Mouse (Mus musculus) gastrocnemius, postnatal 14 days (tissue): ENCODE measurements around the gene Rarres2. TPM values are rescaled to one million over a fixed set of nuclear protein-coding genes. Genes with fewer than 3 reads are reported as not detected.

Source experiments
- DNase-seq: peaks from one replicate; pipeline ENCODE4 v3.0.0; 2021; ENCODE audit warnings: mixed read lengths
- intact Hi-C: fragments of 180-260 bp; cut with DNase I; formaldehyde crosslinking; loops from one replicate; pipeline ENCODE4 v1.15.1; 2025; ENCODE audit warnings: low total_unique reads
- long read RNA-seq, 2 experiments: library from polyadenylated mRNA; stranded (forward); transcript quantifications; one replicate each; pipeline ENCODE4 v2.0.0; 2021
- total RNA-seq, 2 experiments: library from RNA; stranded (reverse); gene quantifications; 2 replicates each; pipeline ENCODE4 v1.2.3; 2021

Gene Rarres2
- total RNA-seq, result 10 to 100 TPM; 22.2 to 35.7 TPM
- long read RNA-seq, experiment 1, transcript Rarres2-204 (6 exons, 795 nt), result major isoform, 8 of 16 reads
- long read RNA-seq, experiment 1, partial matches to known transcripts, result 3 of 16 reads
- long read RNA-seq, experiment 1, other reads (novel, unspliced or antisense), result 0 of 16 reads
- long read RNA-seq, experiment 2, transcript Rarres2-204 (6 exons, 795 nt), result major isoform, 7 of 14 reads
- long read RNA-seq, experiment 2, partial matches to known transcripts, result 0 of 14 reads
- long read RNA-seq, experiment 2, other reads (novel, unspliced or antisense), result 0 of 14 reads

- intact Hi-C loops, result no loop called here
- peak; percentile 54 for DNase-seq
Measured at GRCm38 (mm10) chr6:48572572-48573061, at the start of gene Rarres2. Rarres2 (minus strand) TSS chr6:48572789.

GRCm38 (mm10) chr6:48620031-48620430 is 47.4 kb upstream of the Rarres2 start:
- intact Hi-C loops, result no loop called here
- DNase-seq, result no peak

- DNase-seq, result no peak
- intact Hi-C loops, result no loop called here
Measured at GRCm38 (mm10) chr6:48614756-48615155, 42.2 kb upstream of the Rarres2 start.

GRCm38 (mm10) chr6:48613464-48613863 is 40.9 kb upstream of the Rarres2 start:
- DNase-seq, result no peak
- intact Hi-C loops, result no loop called here

GRCm38 (mm10) chr6:48610657-48611056 is 38.1 kb upstream of the Rarres2 start:
- intact Hi-C loops, result loop anchor here (2.0 kb wide), 1 partner anchor 30 kb away; no protein-coding TSS in a partner anchor

GRCm38 (mm10) chr6:48609512-48609911 is 36.9 kb upstream of the Rarres2 start:
- DNase-seq, result no peak
- intact Hi-C loops, result no loop called here

More at GRCm38 (mm10) chr6:48610657-48611056, 38.1 kb upstream of the Rarres2 start:
- DNase-seq, result no peak

- DNase-seq, result no peak
- intact Hi-C loops, result no loop called here
Measured at GRCm38 (mm10) chr6:48608124-48608523, 35.5 kb upstream of the Rarres2 start.

GRCm38 (mm10) chr6:48602080-48602741 is 29.6 kb upstream of the Rarres2 start:
- intact Hi-C loops, result no loop called here
- DNase-seq, result peak; percentile 27

GRCm38 (mm10) chr6:48601271-48602079 is 28.9 kb upstream of the Rarres2 start, which contains the start of gene Zfp775:
Zfp775 (plus strand) TSS chr6:48602063.
- DNase-seq, result peak; percentile 99
- intact Hi-C loops, result no loop called here

GRCm38 (mm10) chr6:48600594-48600993 is 28.0 kb upstream of the Rarres2 start:
- intact Hi-C loops, result no loop called here
- DNase-seq, result no peak

- intact Hi-C loops, result no loop called here
- no peak for DNase-seq
Measured at GRCm38 (mm10) chr6:48597233-48597625, 24.6 kb upstream of the Rarres2 start.

- intact Hi-C loops, result no loop called here
- DNase-seq, result no peak
Measured at GRCm38 (mm10) chr6:48596545-48597232, 24.1 kb upstream of the Rarres2 start.

GRCm38 (mm10) chr6:48595278-48595677 is 22.7 kb upstream of the Rarres2 start:
- intact Hi-C loops, result no loop called here
- peak; percentile 9 for DNase-seq

GRCm38 (mm10) chr6:48594043-48594738 is 21.6 kb upstream of the Rarres2 start:
- DNase-seq, result peak; percentile 34
- intact Hi-C loops, result loop anchor here (5.0 kb wide), 1 partner anchor 47 kb away; no protein-coding TSS in a partner anchor

- peak; percentile 96 for DNase-seq
- intact Hi-C loops, result loop anchor here (5.0 kb wide), 1 partner anchor 46 kb away; no protein-coding TSS in a partner anchor
Measured at GRCm38 (mm10) chr6:48593158-48594042, 20.8 kb upstream of the Rarres2 start, which contains the start of the genes Repin1 and Gm44965. Repin1 (plus strand) TSS chr6:48593883. Gm44965 (plus strand) TSS chr6:48593941.

- intact Hi-C loops, result loop anchor here (5.0 kb wide), 1 partner anchor 45 kb away; no protein-coding TSS in a partner anchor
- DNase-seq, result no peak
Measured at GRCm38 (mm10) chr6:48591871-48592270, 19.3 kb upstream of the Rarres2 start.

- no peak for DNase-seq
- intact Hi-C loops, result loop anchor here (5.0 kb wide), 1 partner anchor 44 kb away; no protein-coding TSS in a partner anchor
Measured at GRCm38 (mm10) chr6:48591221-48591845, 18.7 kb upstream of the Rarres2 start.
